Mouse (Mus musculus) cortical plate, adult 2 months (tissue): ENCODE results near the gene Srsf9. TPM values are rescaled to one million over a fixed set of nuclear protein-coding genes. Genes with fewer than 3 reads are reported as not detected.
"Not testable (repeated sequence)": the region's sequence is repeated elsewhere in the genome, so short reads cannot be mapped to it uniquely, and the experiment has no call there.

Experiments used
- H3K27ac ChIP-seq: fragments of 200-500 bp; 2 replicates; pipeline ENCODE4 v1.5.1; 2012; ENCODE audit warnings: low read length, control low read depth, inconsistent platforms; ENCODE audit not compliant: insufficient read depth
- H3K4me1 ChIP-seq: fragments of 200-500 bp; 2 replicates; pipeline ENCODE4 v1.6.1; 2011; ENCODE audit warnings: low read length; ENCODE audit not compliant: control insufficient read depth, insufficient read depth
- H3K4me3 ChIP-seq: fragments of 200-500 bp; 2 replicates; pipeline ENCODE4 v1.5.1; 2011; ENCODE audit warnings: mild to moderate bottlenecking, low read length, control low read depth; ENCODE audit not compliant: insufficient read depth
- CTCF ChIP-seq: fragments of 200-500 bp; IDR thresholded peaks from 2 replicates; pipeline ENCODE4 v1.5.1; 2011; ENCODE audit warnings: mild to moderate bottlenecking, control low read depth, low read length; ENCODE audit not compliant: insufficient read depth; ENCODE audit errors: extremely low read depth
- POLR2A ChIP-seq: fragments of 200-500 bp; IDR thresholded peaks from 2 replicates; pipeline ENCODE4 v1.6.1; 2011; ENCODE audit warnings: mild to moderate bottlenecking, low read length, control low read depth; ENCODE audit not compliant: insufficient read depth; ENCODE audit errors: extremely low read depth
- polyA plus RNA-seq: library from polyadenylated mRNA; depleted of rRNA; stranded (reverse); fragments of >200 nt; gene quantifications from 2 replicates; pipeline ENCODE4 v1.2.3, GENCODE M21; 2012

Gene Srsf9
- polyA plus RNA-seq, 1 experiment, result 53.5 TPM

DNA sequence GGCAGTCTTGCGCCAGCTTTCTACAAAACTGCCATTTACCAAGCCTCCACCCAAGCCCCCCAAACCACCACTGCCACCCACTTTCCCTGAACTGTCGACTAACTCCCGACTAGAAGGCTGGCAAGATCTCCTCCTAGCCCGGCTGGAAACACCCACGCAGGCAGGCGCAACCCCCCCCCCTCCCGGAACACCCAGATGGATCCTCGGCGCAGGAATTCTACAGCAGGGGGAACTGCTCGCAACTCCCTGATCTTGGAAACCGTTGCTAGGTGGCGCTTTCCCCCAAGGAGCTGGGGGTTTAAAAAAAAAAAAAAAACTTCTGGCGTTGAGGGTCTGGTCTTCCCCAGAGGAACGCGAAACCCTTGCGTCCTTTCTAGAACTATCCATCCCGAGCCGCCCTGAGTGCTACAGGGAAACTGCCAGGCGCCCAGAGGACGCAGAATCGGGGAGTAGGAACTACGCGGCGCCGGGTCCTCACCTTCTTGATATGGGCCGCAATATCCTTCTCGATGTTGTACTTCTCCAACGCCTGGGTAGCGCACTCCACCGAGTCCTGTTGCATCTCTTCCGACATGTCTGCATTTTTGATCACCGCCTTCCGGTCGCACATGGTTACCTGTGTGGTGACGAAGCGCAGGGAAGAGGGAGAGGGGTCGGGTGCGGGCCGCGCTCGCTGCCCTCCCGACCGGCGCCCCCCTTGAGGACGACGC is 26.8 kb upstream of the Srsf9 start:
- peak overlapping the region; percentile 97 for H3K4me3 ChIP-seq
- TF ChIP-seq CTCF (0 out of 2 replicates have a peak, but pooled peaks have one; percentile 21), POLR2A (no peak)
- peak overlapping the region; percentile 77 for H3K27ac ChIP-seq
- peaks cover 2% of the 10 kb centered on the region; the same call in 1 of the 2 replicates for H3K4me1 ChIP-seq

GRCm38 (mm10) chr5:115300792-115301614 is 26.0 kb upstream of the Srsf9 start, which contains the start of gene Dynll1:
Dynll1 (minus strand) TSS chr5:115300999.
- 0 out of 2 replicates have a peak, but pooled peaks have one; percentile 1 for TF ChIP-seq CTCF
- peak; percentile 80 for TF ChIP-seq POLR2A
- Histone ChIP-seq H3K4me3 (peak within 1 kb of the TSS; percentile 97), H3K4me1 (peaks cover 2% of the 10 kb centered on the region; the same call in 1 of the 2 replicates), H3K27ac (peak within 1 kb of the TSS; percentile 77)

DNA sequence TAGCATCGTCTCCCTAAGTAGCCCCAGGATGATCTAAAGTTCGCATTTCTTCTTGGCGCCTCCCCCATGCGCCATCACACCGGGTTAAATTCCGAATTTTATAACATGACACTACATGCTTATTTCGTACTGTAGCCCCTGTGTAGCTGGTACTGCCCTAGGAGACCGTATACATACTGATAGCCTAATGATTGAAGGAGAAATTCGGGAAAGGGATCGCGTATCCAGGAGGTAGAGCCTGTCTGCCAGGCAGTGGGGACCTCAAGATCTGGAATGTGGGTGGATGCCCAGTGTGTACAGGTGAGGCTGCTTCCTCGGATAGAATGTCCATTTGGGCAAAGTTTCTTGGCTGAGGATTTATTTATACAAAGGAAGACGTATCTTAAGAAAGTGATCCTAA is 25.4 kb upstream of the Srsf9 start:
- Histone ChIP-seq H3K27ac (peak overlapping the region; percentile 4; the same call in 1 of the 2 replicates), H3K4me1 (peaks cover 2% of the 10 kb centered on the region; the same call in 1 of the 2 replicates), H3K4me3 (peak overlapping the region; percentile 97)
- TF ChIP-seq CTCF, result no peak
- TF ChIP-seq POLR2A, result no peak

DNA sequence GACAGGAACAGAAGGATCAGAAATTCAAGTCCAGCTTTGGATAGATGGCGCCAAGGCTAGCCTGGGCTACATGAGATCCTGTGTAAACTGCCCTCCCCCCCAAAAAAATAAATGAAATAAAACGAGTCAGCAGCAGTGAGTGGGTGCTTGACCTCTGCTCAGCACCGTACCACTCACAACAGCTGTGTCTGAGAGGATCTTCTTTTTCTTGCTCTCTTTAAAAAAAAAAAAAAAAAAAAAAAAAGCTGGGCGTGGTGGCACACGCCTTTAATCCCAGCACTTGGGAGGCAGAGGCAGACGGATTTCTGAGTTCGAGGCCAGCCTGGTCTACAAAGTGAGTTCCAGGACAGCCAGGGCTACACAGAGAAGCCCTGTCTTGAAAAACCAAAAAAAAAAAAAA is 24.8 kb upstream of the Srsf9 start:
- not testable (repeated sequence) for H3K4me3 ChIP-seq, H3K4me1 ChIP-seq, H3K27ac ChIP-seq

GRCm38 (mm10) chr5:115312354-115312753 is 14.6 kb upstream of the Srsf9 start:
- peaks cover 3% of the 10 kb centered on the region; the same call in 1 of the 2 replicates for H3K4me1 ChIP-seq
- H3K27ac ChIP-seq, result no peak overlapping the region
- no peak overlapping the region for H3K4me3 ChIP-seq
- TF ChIP-seq CTCF (no peak), POLR2A (no peak)

DNA sequence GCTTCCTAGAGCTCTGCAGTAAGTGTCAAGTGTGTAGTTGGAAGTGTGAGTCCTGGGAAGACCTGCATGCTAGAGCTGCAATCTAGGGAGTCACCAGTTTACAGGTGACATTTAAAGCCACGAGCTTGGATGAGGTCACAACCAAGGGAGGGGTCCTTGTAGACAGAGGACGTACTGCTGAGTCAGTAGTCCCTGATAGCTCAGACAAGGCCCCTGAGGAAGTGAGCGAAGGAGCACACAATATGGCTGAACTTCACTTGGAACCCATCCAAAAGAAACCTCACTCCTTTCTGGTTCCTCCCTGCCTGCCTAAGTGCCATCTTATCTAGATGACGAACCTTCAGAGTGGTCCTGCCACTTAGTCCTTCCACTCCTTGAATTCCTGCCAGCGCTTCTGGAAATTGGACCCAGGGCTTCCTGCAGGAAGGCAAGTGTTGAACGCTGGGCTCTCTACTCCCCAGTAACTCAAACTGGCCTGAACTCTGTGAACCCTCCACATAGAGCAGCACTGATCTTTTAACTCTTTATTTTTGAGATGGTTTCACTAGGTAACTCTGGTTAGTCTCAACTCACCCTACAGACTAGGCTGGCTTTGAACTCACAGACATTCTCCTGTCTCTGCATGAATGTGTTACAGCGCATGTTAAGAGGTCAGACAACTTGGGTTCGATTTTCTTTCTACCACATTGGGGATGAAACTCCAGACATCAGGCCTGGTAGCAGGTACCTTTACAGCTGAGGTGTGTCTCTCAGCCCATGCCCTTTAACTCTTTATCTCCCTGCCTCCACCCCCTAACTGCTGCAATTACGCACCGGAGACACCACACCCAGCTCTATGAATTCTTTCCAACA is 13.9 kb upstream of the Srsf9 start:
- TF ChIP-seq CTCF (no peak), POLR2A (no peak)
- peaks cover 8% of the 10 kb centered on the region; the same call in 1 of the 2 replicates for H3K4me1 ChIP-seq
- no peak overlapping the region for H3K4me3 ChIP-seq
- no peak overlapping the region for H3K27ac ChIP-seq

DNA sequence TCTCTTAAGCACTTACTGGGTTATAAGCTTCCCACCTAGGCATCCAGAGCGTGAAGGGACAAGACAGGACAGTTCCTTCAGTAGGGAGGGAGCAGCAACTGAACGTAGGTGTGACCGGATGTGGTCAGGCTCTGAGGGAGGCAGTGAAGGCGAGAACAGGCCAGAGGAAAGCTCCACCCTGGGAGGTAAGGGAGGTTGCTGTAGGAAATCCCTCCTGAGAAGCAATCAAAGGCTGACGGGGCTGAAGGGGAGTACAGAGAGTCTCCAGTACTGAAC is 13.4 kb upstream of the Srsf9 start:
- peaks cover 10% of the 10 kb centered on the region; the same call in 1 of the 2 replicates for H3K4me1 ChIP-seq
- TF ChIP-seq CTCF (no peak), POLR2A (no peak)
- H3K27ac ChIP-seq, result no peak overlapping the region
- H3K4me3 ChIP-seq, result no peak overlapping the region

DNA sequence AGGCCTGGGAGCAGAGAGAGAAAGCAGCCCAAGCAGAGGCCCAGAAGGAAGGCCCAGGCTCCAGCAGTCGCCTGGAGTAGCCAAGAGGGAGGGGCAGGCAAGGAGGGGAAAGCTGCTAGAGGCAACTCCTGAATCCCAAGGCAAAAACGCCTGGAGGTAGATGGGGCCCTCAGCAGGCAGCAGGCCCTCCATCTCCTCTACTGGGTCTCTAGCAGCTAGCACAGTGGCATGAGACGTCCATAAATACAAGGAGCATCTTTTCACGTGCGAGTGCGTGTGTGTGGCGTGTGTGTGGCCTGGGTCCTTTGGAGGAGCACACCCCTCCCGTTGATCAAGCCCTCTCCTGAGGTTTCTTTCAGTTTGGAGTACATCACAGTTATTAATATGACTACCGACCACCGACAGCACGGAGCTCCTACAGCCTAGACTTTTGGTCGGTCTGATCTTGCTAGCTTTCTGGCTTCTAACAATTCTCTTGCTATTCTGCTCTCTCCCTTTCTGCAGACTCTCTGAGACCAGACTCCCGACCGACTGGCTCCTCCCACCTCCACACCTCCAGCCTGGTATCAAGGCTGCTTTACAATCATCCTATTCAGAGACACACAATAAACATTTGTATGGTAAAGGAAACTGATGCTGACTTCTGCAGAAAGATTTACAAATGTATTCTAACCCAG is 9.9 kb upstream of the Srsf9 start:
- no peak overlapping the region for H3K4me3 ChIP-seq
- peak overlapping the region; percentile 76; the same call in 1 of the 2 replicates for H3K27ac ChIP-seq
- H3K4me1 ChIP-seq, result peaks cover 12% of the 10 kb centered on the region
- no peak for TF ChIP-seq CTCF
- TF ChIP-seq POLR2A, result no peak

GRCm38 (mm10) chr5:115317645-115318328 is 9.2 kb upstream of the Srsf9 start:
- Histone ChIP-seq H3K4me1 (peaks cover 12% of the 10 kb centered on the region), H3K27ac (peak overlapping the region; percentile 69), H3K4me3 (no peak overlapping the region)
- no peak for TF ChIP-seq POLR2A
- TF ChIP-seq CTCF, result no peak
